Mouse (Mus musculus) forebrain, embryonic 10.5 days (tissue): ENCODE data around the gene Gm10337. TPM values are rescaled to one million over a fixed set of nuclear protein-coding genes. Genes with fewer than 3 reads are reported as not detected.

Experiments
- DNase-seq: peaks from one replicate; pipeline ENCODE4 v3.0.0-alpha.2; 2017; ENCODE audit warnings: low spot score; ENCODE audit errors: extremely low spot score
- H3K27ac ChIP-seq: fragments of 300-500 bp; sonication (generic); 2 replicates; pipeline ENCODE4 v1.5.1; 2016; ENCODE audit warnings: mild to moderate bottlenecking
- H3K27me3 ChIP-seq: fragments of 300-500 bp; sonication (generic); 2 replicates; pipeline ENCODE4 v1.6.1; 2016; ENCODE audit warnings: mild to moderate bottlenecking; ENCODE audit not compliant: poor library complexity, severe bottlenecking
- H3K36me3 ChIP-seq: fragments of 300-500 bp; sonication (generic); replicated peaks from 2 replicates; pipeline ENCODE4 v1.6.1; 2016; ENCODE audit warnings: mild to moderate bottlenecking, moderate library complexity
- H3K4me1 ChIP-seq: fragments of 300-500 bp; sonication (generic); 2 replicates; pipeline ENCODE4 v1.6.1; 2016
- H3K4me3 ChIP-seq: fragments of 300-500 bp; sonication (generic); 2 replicates; pipeline ENCODE4 v1.5.1; 2016; ENCODE audit warnings: mild to moderate bottlenecking, moderate library complexity
- H3K9me3 ChIP-seq: fragments of 300-500 bp; sonication (generic); 2 replicates; pipeline ENCODE4 v1.6.1; 2016; ENCODE audit warnings: mild to moderate bottlenecking, moderate library complexity
- WGBS: fragments of 180-500 bp; shearing (Covaris S2); methylation state at CpG from one replicate; pipeline ENCODE4 v1.1.7; 2016; 5-methylcytosine and 5-hydroxymethylcytosine counted together
- polyA plus RNA-seq: library from polyadenylated mRNA; unstranded; fragments of >200 nt; fragmentation: Nextera tagmentation; extraction: Ambion mirVana; gene quantifications from 2 replicates; pipeline ENCODE4 v1.2.1, GENCODE M21; 2016

Gm10337 gene
- polyA plus RNA-seq, 1 experiment from 2014 or later = not detected

- Histone ChIP-seq H3K27ac (no peak overlapping the region), H3K4me3 (no peak overlapping the region), H3K36me3 (peaks cover 63% of the 10 kb centered on the region), H3K9me3 (no peaks in the 10 kb centered on the region), H3K27me3 (no peaks in the 10 kb centered on the region), H3K4me1 (no peaks in the 10 kb centered on the region)
- DNase-seq = no peak
- 95% methylated on average over 5 of the region's 5 CpGs for WGBS
Observed at GRCm38 (mm10) chr15:102552599-102552998, 49.1 kb downstream of the Gm10337 start.

Other genes starting within 250 kb of the Gm10337 start
- 27.5 and 31.3 TPM in 2 replicates for gene Rarg, start 246.2 kb upstream of the Gm10337 start, polyA plus RNA-seq
- gene Gm9918, start 233.2 kb upstream of the Gm10337 start, polyA plus RNA-seq = 0.48 and 0.76 TPM in 2 replicates
- gene Mfsd5, start 224.3 kb upstream of the Gm10337 start, polyA plus RNA-seq = 64.2 and 66.8 TPM in 2 replicates
- gene Espl1, start 207.5 kb upstream of the Gm10337 start, polyA plus RNA-seq = 55.6 and 59.9 TPM in 2 replicates
- 311 and 331 TPM in 2 replicates for gene Pfdn5, start 177.6 kb upstream of the Gm10337 start, polyA plus RNA-seq
- gene Myg1, start 172.0 kb upstream of the Gm10337 start, polyA plus RNA-seq = 127 and 128 TPM in 2 replicates
- 141 and 144 TPM in 2 replicates for gene Aaas, start 153.0 kb upstream of the Gm10337 start, polyA plus RNA-seq
- 0.25 and 0.42 TPM in 2 replicates for gene Sp7, start 136.5 kb upstream of the Gm10337 start, polyA plus RNA-seq
- 9.7 and 9.9 TPM in 2 replicates for gene Sp1, start 97.6 kb upstream of the Gm10337 start, polyA plus RNA-seq
- 0.33 TPM in 1 of 2 replicates, not detected in the other for gene Amhr2, start 58.4 kb upstream of the Gm10337 start, polyA plus RNA-seq
- gene Prr13, start 44.7 kb upstream of the Gm10337 start, polyA plus RNA-seq = 70.7 and 74.6 TPM in 2 replicates
- 205 and 217 TPM in 2 replicates for gene Pcbp2, start 33.2 kb upstream of the Gm10337 start, polyA plus RNA-seq
- gene Map3k12, start 13.3 kb downstream of the Gm10337 start, polyA plus RNA-seq = 24.0 and 25.4 TPM in 2 replicates
- gene Tarbp2, start 14.5 kb downstream of the Gm10337 start, polyA plus RNA-seq = 132 and 137 TPM in 2 replicates
- gene Npff, start 21.2 kb downstream of the Gm10337 start, polyA plus RNA-seq = 1.3 and 2.2 TPM in 2 replicates
- gene Gm28047, start 121.3 kb downstream of the Gm10337 start, polyA plus RNA-seq = 0.50 TPM in 1 of 2 replicates, not detected in the other
- 16.0 and 19.2 TPM in 2 replicates for gene Atf7, start 121.7 kb downstream of the Gm10337 start, polyA plus RNA-seq
- 65.1 and 69.2 TPM in 2 replicates for gene Atp5g2, start 168.6 kb downstream of the Gm10337 start, polyA plus RNA-seq
- 21.9 and 24.0 TPM in 2 replicates for gene Calcoco1, start 218.5 kb downstream of the Gm10337 start, polyA plus RNA-seq